In the genomic region with DNA sequence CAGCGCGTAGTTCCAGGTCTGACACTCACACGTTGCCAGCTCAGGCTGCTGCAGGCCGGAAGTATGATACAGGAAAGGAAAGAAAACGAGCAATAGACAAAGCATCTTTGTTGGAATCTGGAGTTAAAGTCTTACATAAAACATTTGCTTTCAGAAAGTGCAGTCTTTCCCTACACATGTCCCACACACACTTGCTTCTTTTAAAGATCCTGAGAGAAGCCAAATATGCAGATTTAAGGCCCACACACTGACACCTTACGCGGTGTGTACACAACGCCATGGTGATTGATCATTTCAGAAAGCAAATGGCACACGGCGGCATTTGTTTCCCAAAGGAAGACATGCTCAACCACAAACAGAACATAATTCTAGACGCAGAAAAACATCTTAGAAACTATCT, we compare ENCODE assay signal across 19 mouse cellular contexts.
DNase-seq lines count a peak whose midpoint lies in the region; TF ChIP-seq lines count a peak whose summit lies in the region.
"Had no signal": no experiment of that assay in that cellular context is flagged by ENCODE, and none has a peak within 500 bp of the region (broad histone marks: within the 10 kb centered on the region; RNA-seq: fewer than 3 reads in every experiment).

No protein-coding gene starts in this region.

- DNase-seq in heart, adult 11 months: peak; percentile 68
- DNase-seq in heart, adult 8-10 months (ENCODE audit: low spot score): no peak
- peak; percentile 35 for DNase-seq in brain, adult 2 months (ENCODE audit: low read depth, low spot score)
- no peak for DNase-seq in cerebellum, postnatal 25 days
- DNase-seq: adrenal gland, adult 2 months; adrenal gland, postnatal 10 days; adrenal gland, postnatal 25 days; cerebellum, adult 11-12 months; cerebellum, adult 2 months; cerebellum, adult 9-10 months; cerebellum, postnatal 10 days; cerebellum, postnatal 36 days; embryo, embryonic 11 days had no signal

- no peak for TF ChIP-seq CTCF in C2C12 (IDR thresholded peaks at IDR 0.05; ENCODE audit: control insufficient read depth, insufficient read depth, insufficient read length)

- no peaks in the 10 kb centered on the region for H3K79me3 ChIP-seq in C2C12 (ENCODE audit: low read depth)

- no peaks in the 10 kb centered on the region for H3K36me3 ChIP-seq in C2C12 (ENCODE audit: control insufficient read depth, insufficient read depth)
- H3K36me3 ChIP-seq: embryonic facial prominence, embryonic 13.5 days; embryonic facial prominence, embryonic 15.5 days; forebrain, embryonic 10.5 days; forebrain, embryonic 12.5 days had no signal

- peak overlapping the region; percentile 6 for H3K4me3 ChIP-seq in C2C12 (ENCODE audit: insufficient read depth, poor library complexity, severe bottlenecking)
- H3K4me3 ChIP-seq: embryonic facial prominence, embryonic 13.5 days; embryonic facial prominence, embryonic 15.5 days; erythroblast, embryonic 14.5 days; forebrain, embryonic 10.5 days; forebrain, embryonic 12.5 days had no signal

- H3K79me2 ChIP-seq in C2C12 (ENCODE audit: control insufficient read depth, insufficient read depth): no peaks in the 10 kb centered on the region

- no peaks in the 10 kb centered on the region for H3K27me3 ChIP-seq in C2C12 (ENCODE audit: control insufficient read depth, insufficient read depth, insufficient read length)
- H3K27me3 ChIP-seq: embryonic facial prominence, embryonic 13.5 days; embryonic facial prominence, embryonic 15.5 days; forebrain, embryonic 12.5 days had no signal

- H3ac ChIP-seq in C2C12 (ENCODE audit: control insufficient read depth, insufficient read length, low read depth): no peak overlapping the region

TF ChIP-seq in C2C12, 6 proteins besides CTCF, POLR2A, EP300 and RAD21:
- TF ChIP-seq MYOG (IDR thresholded peaks at IDR 0.05; ENCODE audit: control insufficient read depth, extremely low read depth, insufficient read length): no peak
- TF ChIP-seq CEBPB (IDR thresholded peaks at IDR 0.05; ENCODE audit: low read depth): no peak
- TF ChIP-seq MAX (IDR thresholded peaks at IDR 0.05): no peak
- no peak for TF ChIP-seq MYOD1 (IDR thresholded peaks at IDR 0.05; ENCODE audit: control insufficient read depth, insufficient read length, low read depth)
- TF ChIP-seq USF1 (IDR thresholded peaks at IDR 0.05; ENCODE audit: low read depth): no peak
- TF ChIP-seq FOSL1 (IDR thresholded peaks at IDR 0.05; ENCODE audit: insufficient read depth, low read length, poor library complexity, severe bottlenecking): no peak

Comparison
In these comparisons a context has a peak if more than half of its experiments do, and no peak if none do; other contexts are left out.
1. DNase-seq: peak in heart, adult 11 months (single experiment) and brain, adult 2 months (single experiment); none in heart, adult 8-10 months (single experiment) and cerebellum, postnatal 25 days (0 of 2).